Mouse (Mus musculus): ENCODE measurements around the gene Kctd6. TPM values are rescaled to one million over a fixed set of nuclear protein-coding genes. Genes with fewer than 3 reads are reported as not detected.

Gene Kctd6
- total and polyA plus RNA-seq, 3 experiments, result 2.9 to 4.2 (median 3.8) TPM

GRCm38 (mm10) chr14:8260214-8260613 lies 46.3 kb downstream of the Kctd6 start:
- Histone ChIP-seq H3K9ac (ENCODE audit: insufficient read depth, low read depth) (no peak overlapping the region), H3K9me3 (replicated peaks; ENCODE audit: low read length) (no peaks in the 10 kb centered on the region), H3K4me2 (ENCODE audit: insufficient read depth, low read depth, poor library complexity, severe bottlenecking) (no peak overlapping the region), H3K27me3 (replicated peaks) (peaks cover 24% of the 10 kb centered on the region), H3K79me2 (replicated peaks; ENCODE audit: control insufficient read depth, extremely low read depth, insufficient read depth, poor library complexity, severe bottlenecking) (no peaks in the 10 kb centered on the region), H3K4me3 (replicated peaks in 1 of 3; ENCODE audit: low read depth in 2 of 3, low read length in 2 of 3, poor library complexity in 1 of 3) (no peak overlapping the region), H3K4me1 (ENCODE audit: control insufficient read depth in 1 of 2, insufficient read depth in 2 of 2) (peaks cover 3 to 4% of the 10 kb centered on the region in 2 experiments; a peak in 2 of 4 replicates), H3K27ac (ENCODE audit: insufficient read depth, low read depth) (no peak overlapping the region), H3K36me3 (replicated peaks in 1 of 2; ENCODE audit: control insufficient read depth in 1 of 2, insufficient read depth in 1 of 2, low read length in 1 of 2) (no peaks in the 10 kb centered on the region)
- in situ Hi-C loops (cut with MboI; ENCODE audit: low pct_ligation_motif_present, low pct_unique_long_range_greater_than_20kb, low sequenced_read_pairs), result no loop called here
- dilution Hi-C loops (cut with MboI; ENCODE audit: extremely low pct_ligation_motif_present, extremely low pct_unique_long_range_greater_than_20kb, low sequenced_read_pairs), result no loop called here
- TF ChIP-seq POLR2A (IDR thresholded peaks at IDR 0.05; ENCODE audit: low read depth, low read length), result no peak
- no peak for TF ChIP-seq ZKSCAN1 (IDR thresholded peaks at IDR 0.05; ENCODE audit: borderline replicate concordance, low read depth, low read length)
- no peak for TF ChIP-seq NELFE (IDR thresholded peaks at IDR 0.05; ENCODE audit: low read depth, low read length)
- TF ChIP-seq ZNF384 (IDR thresholded peaks at IDR 0.05; ENCODE audit: low read depth, low read length), result no peak
- TF ChIP-seq GABPA (IDR thresholded peaks at IDR 0.05; ENCODE audit: insufficient replicate concordance, low read depth, low read length), result no peak
- no peak for TF ChIP-seq POLR2AphosphoS2 (IDR thresholded peaks at IDR 0.05; ENCODE audit: low read depth, low read length)
- no peak for TF ChIP-seq IRF4 (IDR thresholded peaks at IDR 0.05; ENCODE audit: low read depth, low read length)
- no peak for TF ChIP-seq CHD2 (IDR thresholded peaks at IDR 0.05; ENCODE audit: low read length)
- TF ChIP-seq CTCF (conservative IDR thresholded peaks at IDR 0.05 in 1 of 2, IDR thresholded peaks at IDR 0.05 in 1 of 2; ENCODE audit: low read depth in 2 of 2, low read length in 2 of 2), result no peak
- no peak for TF ChIP-seq SMC3 (IDR thresholded peaks at IDR 0.05; ENCODE audit: low read depth, low read length)
- no peak for TF ChIP-seq NRF1 (IDR thresholded peaks at IDR 0.05; ENCODE audit: low read depth, low read length)
- no peak for TF ChIP-seq RCOR1 (conservative IDR thresholded peaks at IDR 0.05; ENCODE audit: low read depth, low read length)
- no peak for TF ChIP-seq SIN3A (IDR thresholded peaks at IDR 0.05; ENCODE audit: low read length)
- no peak for TF ChIP-seq ZMIZ1 (IDR thresholded peaks at IDR 0.05; ENCODE audit: low read depth, low read length)
- no peak for TF ChIP-seq EP300 (IDR thresholded peaks at IDR 0.05; ENCODE audit: low read length)
- TF ChIP-seq HCFC1 (IDR thresholded peaks at IDR 0.05; ENCODE audit: low read depth, low read length), result no peak
- DNase-seq (ENCODE audit: extremely low read depth), result no peak

- TF ChIP-seq E2F4 (IDR thresholded peaks at IDR 0.05; ENCODE audit: insufficient replicate concordance, low read depth, low read length), result no peak
- peak; percentile 10 for TF ChIP-seq RAD21 (IDR thresholded peaks at IDR 0.05; ENCODE audit: low read depth, low read length)
- peak in 1 of 2 experiments; percentile 32; a peak in 2 of 4 replicates for TF ChIP-seq CTCF (conservative IDR thresholded peaks at IDR 0.05 in 1 of 2, IDR thresholded peaks at IDR 0.05 in 1 of 2; ENCODE audit: low read depth in 2 of 2, low read length in 2 of 2)
- H3K27me3 ChIP-seq (replicated peaks), result peaks cover 17% of the 10 kb centered on the region
- no peak for DNase-seq (ENCODE audit: extremely low read depth)
- no peak overlapping the region for H3K4me2 ChIP-seq (ENCODE audit: insufficient read depth, low read depth, poor library complexity, severe bottlenecking)
- no peaks in the 10 kb centered on the region for H3K36me3 ChIP-seq (replicated peaks in 1 of 2; ENCODE audit: control insufficient read depth in 1 of 2, insufficient read depth in 1 of 2, low read length in 1 of 2)
- H3K4me1 ChIP-seq (ENCODE audit: control insufficient read depth in 1 of 2, insufficient read depth in 2 of 2), result peaks cover 3% of the 10 kb centered on the region in 2 experiments; a peak in 2 of 4 replicates
- no peak overlapping the region for H3K27ac ChIP-seq (ENCODE audit: insufficient read depth, low read depth)
- no peaks in the 10 kb centered on the region for H3K79me2 ChIP-seq (replicated peaks; ENCODE audit: control insufficient read depth, extremely low read depth, insufficient read depth, poor library complexity, severe bottlenecking)
- in situ Hi-C loops (cut with MboI; ENCODE audit: low pct_ligation_motif_present, low pct_unique_long_range_greater_than_20kb, low sequenced_read_pairs), result no loop called here
- dilution Hi-C loops (cut with MboI; ENCODE audit: extremely low pct_ligation_motif_present, extremely low pct_unique_long_range_greater_than_20kb, low sequenced_read_pairs), result no loop called here
- H3K9ac ChIP-seq (ENCODE audit: insufficient read depth, low read depth), result no peak overlapping the region
- H3K4me3 ChIP-seq (replicated peaks in 1 of 3; ENCODE audit: low read depth in 2 of 3, low read length in 2 of 3, poor library complexity in 1 of 3), result no peak overlapping the region
- no peaks in the 10 kb centered on the region for H3K9me3 ChIP-seq (replicated peaks; ENCODE audit: low read length)
These were observed 48.3 kb downstream of the Kctd6 start for GRCm38 (mm10) chr14:8262242-8262641.
